Mouse (Mus musculus) liver, embryonic 14.5 days (tissue): ENCODE data around the gene Cmtm5. TPM values are rescaled to one million over a fixed set of nuclear protein-coding genes. Genes with fewer than 3 reads are reported as not detected.

Experiments
- ATAC-seq: fragments of 200-750 bp; cut with Nextera tagmentation; 2 replicates; pipeline ENCODE4 v1.8.0; 2017; ENCODE audit warnings: moderate number of reproducible peaks, mild to moderate bottlenecking, moderate library complexity; ENCODE audit not compliant: insufficient read depth
- DNase-seq, 3 experiments: peaks; one replicate each; pipeline ENCODE4 v3.0.0-alpha.2; 2012 to 2013; ENCODE audit warnings: low read depth in 3 of 3, low spot score in 3 of 3
- H3K27ac ChIP-seq: fragments of 300-500 bp; sonication (generic); 2 replicates; pipeline ENCODE4 v1.5.1; 2014; ENCODE audit warnings: moderate library complexity, mild to moderate bottlenecking, control low read depth, inconsistent platforms
- H3K27me3 ChIP-seq: fragments of 300-500 bp; sonication (generic); 2 replicates; pipeline ENCODE4 v1.6.1; 2014; ENCODE audit warnings: mild to moderate bottlenecking, low read length, moderate library complexity; ENCODE audit not compliant: control insufficient read depth, insufficient read depth
- H3K36me3 ChIP-seq: fragments of 300-500 bp; sonication (generic); replicated peaks from 2 replicates; pipeline ENCODE4 v1.6.1; 2014; ENCODE audit warnings: low read depth; ENCODE audit not compliant: control insufficient read depth, insufficient read depth
- H3K4me1 ChIP-seq, 2 experiments: fragments of 200-500 bp in 1 of 2; fragments of 300-500 bp in 1 of 2; sonication (generic) in 1 of 2; replicated peaks; 2 replicates each; pipeline ENCODE4 v1.6.1; 2012 to 2014; ENCODE audit warnings: antibody characterized with exemption in 1 of 2, inconsistent platforms in 1 of 2, low read length in 1 of 2; ENCODE audit not compliant: control insufficient read depth in 2 of 2, insufficient read depth in 2 of 2
- H3K4me2 ChIP-seq: fragments of 300-500 bp; sonication (generic); 2 replicates; pipeline ENCODE4 v1.6.1; 2014; ENCODE audit warnings: low read depth, mild to moderate bottlenecking, control low read depth, moderate library complexity
- H3K4me3 ChIP-seq, 2 experiments: fragments of 200-500 bp in 1 of 2; fragments of 300-500 bp in 1 of 2; sonication (generic) in 1 of 2; 2 replicates each; pipeline ENCODE4 v1.5.1; 2012 to 2014; ENCODE audit warnings: low read depth in 2 of 2, low read length in 2 of 2, mild to moderate bottlenecking in 2 of 2, control low read depth in 1 of 2, inconsistent platforms in 1 of 2, moderate library complexity in 1 of 2; ENCODE audit not compliant: insufficient read depth in 1 of 2
- H3K9ac ChIP-seq: fragments of 300-500 bp; sonication (generic); replicated peaks from 2 replicates; pipeline ENCODE4 v1.6.1; 2014; ENCODE audit warnings: mild to moderate bottlenecking, control low read depth, moderate library complexity
- H3K9me3 ChIP-seq: fragments of 300-500 bp; sonication (generic); 2 replicates; pipeline ENCODE4 v1.6.1; 2016; ENCODE audit warnings: low read length, mixed read lengths; ENCODE audit not compliant: control insufficient read depth
- CTCF ChIP-seq: IDR thresholded peaks from 2 replicates; pipeline ENCODE4 v1.5.1; 2016; ENCODE audit warnings: antibody characterized with exemption, low read depth, control low read depth
- EP300 ChIP-seq: IDR thresholded peaks from 2 replicates; pipeline ENCODE4 v1.6.1; 2016; ENCODE audit warnings: antibody characterized with exemption, low read depth
- WGBS: fragments of 180-500 bp; shearing (Covaris S2); extraction: QIAGEN DNeasy Blood & Tissue Kit; methylation state at CpG from one replicate; pipeline ENCODE4 v1.1.7; 2014; ENCODE audit not compliant: insufficient replicate concordance; 5-methylcytosine and 5-hydroxymethylcytosine counted together
- polyA plus RNA-seq, 2 experiments: library from polyadenylated mRNA; depleted of rRNA in 1 of 2; stranded (reverse) in 1 of 2; unstranded in 1 of 2; fragments of >200 nt; fragmentation: Nextera tagmentation in 1 of 2; extraction: Ambion mirVana in 1 of 2; gene quantifications; 2 replicates each; pipeline versions ENCODE4 v1.2.1 to v1.2.3; 2012 to 2014

The Cmtm5 gene
- polyA plus RNA-seq, 2 experiments, result 0.04 TPM; not detected in 1

DNA sequence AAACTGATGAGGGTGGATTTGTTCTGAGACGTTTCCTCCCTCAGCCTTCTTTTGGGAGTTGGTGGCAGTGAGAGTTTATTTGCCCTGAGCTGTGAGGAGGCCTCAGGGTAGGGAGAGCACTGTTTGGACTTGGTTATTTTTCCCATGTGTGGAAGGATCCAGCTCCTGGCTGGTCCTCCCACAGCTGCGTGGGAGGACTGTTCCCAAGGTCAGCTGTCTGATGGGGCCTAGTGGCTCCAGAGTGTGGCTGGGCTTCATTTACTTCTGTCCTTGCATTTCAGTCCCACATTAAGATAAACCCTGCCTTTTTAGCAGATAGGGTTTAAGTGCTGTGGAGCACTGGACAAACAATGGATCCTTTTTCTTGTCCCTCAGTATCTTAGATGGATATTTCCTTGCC is 38.6 kb upstream of the Cmtm5 start:
- Histone ChIP-seq H3K4me3 (no peak overlapping the region), H3K4me1 (peaks cover 12% of the 10 kb centered on the region in 2 experiments; a peak in 3 of 4 replicates), H3K4me2 (no peak overlapping the region), H3K9me3 (no peaks in the 10 kb centered on the region), H3K27me3 (no peaks in the 10 kb centered on the region), H3K36me3 (peaks cover 31% of the 10 kb centered on the region), H3K9ac (no peak overlapping the region), H3K27ac (no peak overlapping the region)
- WGBS, result 70% methylated on average over 2 of the region's 2 CpGs
- ATAC-seq (no peak), DNase-seq (no peak)
- TF ChIP-seq CTCF (no peak), EP300 (no peak)

DNA sequence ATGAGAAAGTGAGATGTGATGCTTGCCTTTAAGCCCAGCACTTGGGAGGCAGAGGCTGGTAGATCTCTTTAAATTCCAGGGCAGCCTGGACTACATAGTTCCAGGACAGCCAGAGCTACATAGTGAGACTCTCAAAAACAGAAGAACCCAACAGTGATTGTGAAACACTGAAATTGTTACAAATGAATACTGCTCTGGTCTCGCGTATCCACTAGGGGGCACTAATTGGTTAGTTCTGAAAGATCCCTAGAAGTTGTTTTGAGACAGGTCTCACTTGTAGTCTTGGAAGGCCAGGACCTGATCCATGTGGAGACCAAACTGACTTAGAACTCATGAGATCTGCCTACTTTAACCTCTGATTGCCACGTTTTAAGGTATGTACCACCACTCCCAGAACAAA is 35.7 kb upstream of the Cmtm5 start:
- TF ChIP-seq CTCF (peak; percentile 78), EP300 (no peak; the same call in 1 of the 2 replicates)
- Histone ChIP-seq H3K9me3 (no peaks in the 10 kb centered on the region), H3K4me1 (peaks cover 3 to 4% of the 10 kb centered on the region in 2 experiments; a peak in 3 of 4 replicates), H3K4me3 (no peak overlapping the region), H3K27me3 (no peaks in the 10 kb centered on the region), H3K4me2 (no peak overlapping the region), H3K9ac (no peak overlapping the region), H3K27ac (no peak overlapping the region), H3K36me3 (peaks cover 30% of the 10 kb centered on the region)
- peak; percentile 51; the same call in 1 of the 2 replicates for ATAC-seq
- 1% methylated on average over 3 of the region's 3 CpGs for WGBS
- DNase-seq, result peak in 1 of 3 experiments; percentile 49

GRCm38 (mm10) chr14:54903641-54904040 is 32.4 kb upstream of the Cmtm5 start:
- TF ChIP-seq EP300 (no peak), CTCF (no peak)

DNA sequence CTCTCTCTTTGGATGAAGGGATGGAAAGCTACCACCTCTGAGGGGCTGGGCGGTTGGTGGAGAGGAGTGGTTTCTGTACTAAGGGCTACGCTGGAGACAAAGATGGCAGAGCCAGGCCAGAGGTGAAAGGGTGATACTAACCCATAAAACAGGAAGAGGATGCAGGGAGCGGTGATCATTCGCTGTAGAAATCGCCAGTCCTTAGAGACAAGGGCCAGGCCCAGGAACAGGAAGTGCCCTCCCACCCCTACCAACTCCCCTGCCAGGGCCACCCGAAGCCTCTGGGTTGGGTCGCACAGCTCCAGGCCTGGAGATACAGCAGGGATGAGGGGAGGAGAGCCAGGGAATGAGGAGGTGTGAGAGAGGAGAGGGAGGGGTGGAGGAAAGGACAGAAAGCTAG is 27.4 kb upstream of the Cmtm5 start:
- no peak overlapping the region for H3K4me3 ChIP-seq
- ATAC-seq (no peak), DNase-seq (no peak)
- WGBS, result 44% methylated on average over 7 of the region's 7 CpGs
- no peaks in the 10 kb centered on the region for H3K36me3 ChIP-seq
- no peaks in the 10 kb centered on the region for H3K4me1 ChIP-seq
- H3K9ac ChIP-seq, result no peak overlapping the region
- no peaks in the 10 kb centered on the region for H3K9me3 ChIP-seq
- TF ChIP-seq CTCF (no peak), EP300 (no peak)
- H3K27ac ChIP-seq, result no peak overlapping the region
- H3K27me3 ChIP-seq, result peaks cover 29% of the 10 kb centered on the region
- no peak overlapping the region for H3K4me2 ChIP-seq

More at GRCm38 (mm10) chr14:54903641-54904040, 32.4 kb upstream of the Cmtm5 start:
- no peak for ATAC-seq
- Histone ChIP-seq H3K27me3 (no peaks in the 10 kb centered on the region), H3K4me1 (no peaks in the 10 kb centered on the region), H3K4me3 (no peak overlapping the region), H3K9me3 (no peaks in the 10 kb centered on the region), H3K9ac (no peak overlapping the region), H3K36me3 (no peaks in the 10 kb centered on the region), H3K4me2 (no peak overlapping the region), H3K27ac (no peak overlapping the region)
- no peak for DNase-seq
- WGBS, result 61% methylated on average over 4 of the region's 4 CpGs

- DNase-seq (no peak), ATAC-seq (no peak)
- no peaks in the 10 kb centered on the region for H3K36me3 ChIP-seq
- H3K9ac ChIP-seq, result 0 out of 2 replicates have a peak overlapping the region, but pooled peaks have one; percentile 15
- TF ChIP-seq CTCF, result no peak
- TF ChIP-seq EP300, result no peak
- WGBS, result 5% methylated on average over 66 of the region's 69 CpGs
- H3K4me1 ChIP-seq, result no peaks in the 10 kb centered on the region
- H3K9me3 ChIP-seq, result no peaks in the 10 kb centered on the region
- no peak overlapping the region for H3K27ac ChIP-seq
- H3K27me3 ChIP-seq, result peaks cover 40% of the 10 kb centered on the region
- H3K4me3 ChIP-seq, result peak overlapping the region; percentile 35 to 55
- H3K4me2 ChIP-seq, result peak overlapping the region; percentile 58
Measured at GRCm38 (mm10) chr14:54912109-54912850, 23.8 kb upstream of the Cmtm5 start.
